Mouse (Mus musculus): ENCODE measurements around the gene Zxdb. TPM values are rescaled to one million over a fixed set of nuclear protein-coding genes. Genes with fewer than 3 reads are reported as not detected.

Gene Zxdb
- polyA plus RNA-seq, 1 experiment, result 1.9 TPM

- no peaks in the 10 kb centered on the region for H3K27me3 ChIP-seq (ENCODE audit: control insufficient read depth, insufficient read depth, insufficient read length)
- no peaks in the 10 kb centered on the region for H3K36me3 ChIP-seq (ENCODE audit: control insufficient read depth, insufficient read depth)
- H3K79me3 ChIP-seq (ENCODE audit: low read depth), result peaks cover 3% of the 10 kb centered on the region
- H3K79me2 ChIP-seq (ENCODE audit: control insufficient read depth, insufficient read depth), result peaks cover 4% of the 10 kb centered on the region
- TF ChIP-seq MYOD1 (IDR thresholded peaks at IDR 0.05; ENCODE audit: control insufficient read depth, insufficient read length, low read depth), result no peak
- no peak for TF ChIP-seq FOSL1 (IDR thresholded peaks at IDR 0.05; ENCODE audit: insufficient read depth, low read length, poor library complexity, severe bottlenecking)
- no peak overlapping the region for H3K4me3 ChIP-seq (ENCODE audit: insufficient read depth, poor library complexity, severe bottlenecking)
- H3ac ChIP-seq (ENCODE audit: control insufficient read depth, insufficient read length, low read depth), result no peak overlapping the region
Measured at GRCm38 (mm10) chrX:94731596-94731995, 7.2 kb downstream of the Zxdb start.

GRCm38 (mm10) chrX:94753733-94754132 is 29.4 kb downstream of the Zxdb start:
- H3K36me3 ChIP-seq (ENCODE audit: control insufficient read depth, insufficient read depth), result no peaks in the 10 kb centered on the region
- no peak for TF ChIP-seq CEBPB (IDR thresholded peaks at IDR 0.05; ENCODE audit: low read depth)
- TF ChIP-seq CTCF (IDR thresholded peaks at IDR 0.05; ENCODE audit: control insufficient read depth, insufficient read depth, insufficient read length), result no peak
- no peak for TF ChIP-seq MAX (IDR thresholded peaks at IDR 0.05)
- TF ChIP-seq USF1 (IDR thresholded peaks at IDR 0.05; ENCODE audit: low read depth), result no peak
- TF ChIP-seq MYOD1 (IDR thresholded peaks at IDR 0.05; ENCODE audit: control insufficient read depth, insufficient read length, low read depth), result no peak
- TF ChIP-seq MYOG (IDR thresholded peaks at IDR 0.05; ENCODE audit: control insufficient read depth, extremely low read depth, insufficient read length), result no peak
- TF ChIP-seq FOSL1 (IDR thresholded peaks at IDR 0.05; ENCODE audit: insufficient read depth, low read length, poor library complexity, severe bottlenecking), result no peak
- H3K79me3 ChIP-seq (ENCODE audit: low read depth), result no peaks in the 10 kb centered on the region
- no peaks in the 10 kb centered on the region for H3K27me3 ChIP-seq (ENCODE audit: control insufficient read depth, insufficient read depth, insufficient read length)
- no peak overlapping the region for H3K4me3 ChIP-seq (ENCODE audit: insufficient read depth, poor library complexity, severe bottlenecking)
- no peaks in the 10 kb centered on the region for H3K79me2 ChIP-seq (ENCODE audit: control insufficient read depth, insufficient read depth)
- H3ac ChIP-seq (ENCODE audit: control insufficient read depth, insufficient read length, low read depth), result no peak overlapping the region

- TF ChIP-seq CTCF (IDR thresholded peaks at IDR 0.05; ENCODE audit: control insufficient read depth, insufficient read depth, insufficient read length), result no peak
- no peak for TF ChIP-seq CEBPB (IDR thresholded peaks at IDR 0.05; ENCODE audit: low read depth)
- TF ChIP-seq MYOG (IDR thresholded peaks at IDR 0.05; ENCODE audit: control insufficient read depth, extremely low read depth, insufficient read length), result no peak
- no peak for TF ChIP-seq USF1 (IDR thresholded peaks at IDR 0.05; ENCODE audit: low read depth)
- no peak for TF ChIP-seq FOSL1 (IDR thresholded peaks at IDR 0.05; ENCODE audit: insufficient read depth, low read length, poor library complexity, severe bottlenecking)
- TF ChIP-seq MYOD1 (IDR thresholded peaks at IDR 0.05; ENCODE audit: control insufficient read depth, insufficient read length, low read depth), result no peak
- no peak for TF ChIP-seq MAX (IDR thresholded peaks at IDR 0.05)
- no peaks in the 10 kb centered on the region for H3K27me3 ChIP-seq (ENCODE audit: control insufficient read depth, insufficient read depth, insufficient read length)
- H3K79me3 ChIP-seq (ENCODE audit: low read depth), result no peaks in the 10 kb centered on the region
- no peaks in the 10 kb centered on the region for H3K36me3 ChIP-seq (ENCODE audit: control insufficient read depth, insufficient read depth)
- H3K4me3 ChIP-seq (ENCODE audit: insufficient read depth, poor library complexity, severe bottlenecking), result no peak overlapping the region
- H3K79me2 ChIP-seq (ENCODE audit: control insufficient read depth, insufficient read depth), result no peaks in the 10 kb centered on the region
- H3ac ChIP-seq (ENCODE audit: control insufficient read depth, insufficient read length, low read depth), result no peak overlapping the region
Measured at GRCm38 (mm10) chrX:94759959-94760358, 35.6 kb downstream of the Zxdb start.

GRCm38 (mm10) chrX:94773876-94774275 is 49.5 kb downstream of the Zxdb start:
- Histone ChIP-seq H3K4me3 (ENCODE audit: insufficient read depth, poor library complexity, severe bottlenecking) (no peak overlapping the region), H3K27me3 (ENCODE audit: control insufficient read depth, insufficient read depth, insufficient read length) (no peaks in the 10 kb centered on the region), H3K79me3 (ENCODE audit: low read depth) (no peaks in the 10 kb centered on the region), H3ac (ENCODE audit: control insufficient read depth, insufficient read length, low read depth) (no peak overlapping the region), H3K79me2 (ENCODE audit: control insufficient read depth, insufficient read depth) (no peaks in the 10 kb centered on the region), H3K36me3 (ENCODE audit: control insufficient read depth, insufficient read depth) (no peaks in the 10 kb centered on the region)
- TF ChIP-seq USF1 (IDR thresholded peaks at IDR 0.05; ENCODE audit: low read depth) (no peak), MAX (IDR thresholded peaks at IDR 0.05) (no peak), MYOG (IDR thresholded peaks at IDR 0.05; ENCODE audit: control insufficient read depth, extremely low read depth, insufficient read length) (no peak), FOSL1 (IDR thresholded peaks at IDR 0.05; ENCODE audit: insufficient read depth, low read length, poor library complexity, severe bottlenecking) (no peak), CEBPB (IDR thresholded peaks at IDR 0.05; ENCODE audit: low read depth) (no peak), MYOD1 (IDR thresholded peaks at IDR 0.05; ENCODE audit: control insufficient read depth, insufficient read length, low read depth) (no peak), CTCF (IDR thresholded peaks at IDR 0.05; ENCODE audit: control insufficient read depth, insufficient read depth, insufficient read length) (no peak)

Other genes with a start within 250 kb of the Zxdb start
- 235 TPM for gene Maged1, start 182.4 kb upstream of the Zxdb start, polyA plus RNA-seq (2012; fragmentation: generic; extraction: Trizol)
- gene Gspt2, start 88.5 kb upstream of the Zxdb start, polyA plus RNA-seq (2012; fragmentation: generic; extraction: Trizol), result 0.71 TPM